Mouse (Mus musculus): ENCODE data around the gene Skp1a. TPM values are rescaled to one million over a fixed set of nuclear protein-coding genes. Genes with fewer than 3 reads are reported as not detected.

Gene Skp1a
- total and polyA plus RNA-seq, 3 experiments = 169 to 371 (median 209) TPM

DNA sequence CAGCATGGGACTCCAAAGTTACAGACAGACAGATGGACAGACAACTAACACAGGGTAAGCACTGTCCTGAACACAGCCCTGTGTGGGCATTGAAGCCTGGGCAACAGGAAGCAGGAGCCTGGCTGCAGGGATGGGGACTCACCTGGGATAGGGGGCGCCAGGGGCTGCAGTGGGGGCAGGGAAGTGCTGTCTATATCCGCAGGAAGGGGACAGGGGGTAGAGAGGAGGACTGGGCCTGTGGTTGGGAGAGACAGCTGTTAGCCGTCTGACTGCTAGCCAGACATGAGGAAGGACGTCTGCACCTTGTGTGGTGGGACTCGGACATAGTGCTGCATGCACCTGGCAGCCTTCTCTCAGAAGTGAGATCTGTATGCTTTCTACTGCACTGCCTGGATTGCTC lies 26.9 kb downstream of the Skp1a start:
- dilution Hi-C loops (cut with MboI; ENCODE audit: extremely low pct_ligation_motif_present, extremely low pct_unique_long_range_greater_than_20kb, low sequenced_read_pairs) = no loop called here
- Histone ChIP-seq H3K79me2 (replicated peaks; ENCODE audit: control insufficient read depth, extremely low read depth, insufficient read depth, poor library complexity, severe bottlenecking) (no peaks in the 10 kb centered on the region), H3K9ac (ENCODE audit: insufficient read depth, low read depth) (no peak overlapping the region), H3K4me1 (ENCODE audit: control insufficient read depth in 1 of 2, insufficient read depth in 2 of 2) (peaks cover 12 to 51% of the 10 kb centered on the region in 2 experiments), H3K4me3 (replicated peaks in 1 of 3; ENCODE audit: low read depth in 2 of 3, low read length in 2 of 3, poor library complexity in 1 of 3) (no peak overlapping the region), H3K9me3 (replicated peaks; ENCODE audit: low read length) (no peaks in the 10 kb centered on the region), H3K4me2 (ENCODE audit: insufficient read depth, low read depth, poor library complexity, severe bottlenecking) (no peak overlapping the region), H3K27ac (ENCODE audit: insufficient read depth, low read depth) (no peak overlapping the region), H3K27me3 (replicated peaks) (peaks cover 2% of the 10 kb centered on the region), H3K36me3 (replicated peaks in 1 of 2; ENCODE audit: control insufficient read depth in 1 of 2, insufficient read depth in 1 of 2, low read length in 1 of 2) (peaks cover 0 to 42% of the 10 kb centered on the region in 2 experiments)
- TF ChIP-seq GABPA (IDR thresholded peaks at IDR 0.05; ENCODE audit: insufficient replicate concordance, low read depth, low read length) (no peak), CTCF (conservative IDR thresholded peaks at IDR 0.05 in 1 of 2, IDR thresholded peaks at IDR 0.05 in 1 of 2; ENCODE audit: low read depth in 2 of 2, low read length in 2 of 2) (no peak), ZC3H11A (IDR thresholded peaks at IDR 0.05; ENCODE audit: low read depth, low read length) (no peak), RAD21 (IDR thresholded peaks at IDR 0.05; ENCODE audit: low read depth, low read length) (no peak), MEF2A (IDR thresholded peaks at IDR 0.05; ENCODE audit: borderline replicate concordance, low read depth, low read length) (no peak), MAZ (IDR thresholded peaks at IDR 0.05; ENCODE audit: low read depth, low read length) (no peak), HCFC1 (IDR thresholded peaks at IDR 0.05; ENCODE audit: low read depth, low read length) (no peak), ZNF384 (IDR thresholded peaks at IDR 0.05; ENCODE audit: low read depth, low read length) (no peak), UBTF (IDR thresholded peaks at IDR 0.05; ENCODE audit: low read depth, low read length) (no peak), POLR2AphosphoS2 (IDR thresholded peaks at IDR 0.05; ENCODE audit: low read depth, low read length) (no peak), SMC3 (IDR thresholded peaks at IDR 0.05; ENCODE audit: low read depth, low read length) (no peak)
- DNase-seq (ENCODE audit: extremely low read depth) = no peak
- in situ Hi-C loops (cut with MboI; ENCODE audit: low pct_ligation_motif_present, low pct_unique_long_range_greater_than_20kb, low sequenced_read_pairs) = no loop called here

DNA sequence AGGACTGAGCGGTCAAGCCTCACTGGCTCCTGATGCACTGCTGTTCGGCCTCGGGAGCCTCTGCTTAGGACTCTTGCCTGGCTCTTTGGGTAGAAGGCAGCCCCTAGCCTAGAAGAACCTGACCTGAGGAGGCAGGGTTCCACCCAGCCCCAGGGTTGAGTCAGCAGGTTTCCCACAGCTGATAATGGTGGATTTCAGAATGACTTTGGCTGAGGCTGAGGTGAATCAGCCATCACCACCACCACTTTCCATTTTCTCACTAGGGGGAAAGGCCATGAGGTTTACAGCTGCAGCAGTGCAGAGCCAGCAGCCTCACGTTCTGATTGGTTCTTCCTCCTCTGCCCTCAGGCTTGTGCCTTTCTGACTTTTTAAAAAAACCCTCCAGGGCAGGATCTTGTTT lies 29.1 kb downstream of the Skp1a start:
- peak; percentile 94 for DNase-seq (ENCODE audit: extremely low read depth)
- in situ Hi-C loops (cut with MboI; ENCODE audit: low pct_ligation_motif_present, low pct_unique_long_range_greater_than_20kb, low sequenced_read_pairs) = loop anchor here (5.0 kb wide), 2 partner anchors 36 to 81 kb away; no protein-coding TSS in a partner anchor
- dilution Hi-C loops (cut with MboI; ENCODE audit: extremely low pct_ligation_motif_present, extremely low pct_unique_long_range_greater_than_20kb, low sequenced_read_pairs) = no loop called here
- no peak for TF ChIP-seq GABPA (IDR thresholded peaks at IDR 0.05; ENCODE audit: insufficient replicate concordance, low read depth, low read length)
- no peak for TF ChIP-seq ZMIZ1 (IDR thresholded peaks at IDR 0.05; ENCODE audit: low read depth, low read length)
- TF ChIP-seq PAX5 (IDR thresholded peaks at IDR 0.05; ENCODE audit: low read length) = no peak
- peak; percentile 86 for TF ChIP-seq JUND (conservative IDR thresholded peaks at IDR 0.05; ENCODE audit: low read depth, low read length)
- peak; percentile 98 for TF ChIP-seq RCOR1 (conservative IDR thresholded peaks at IDR 0.05; ENCODE audit: low read depth, low read length)
- TF ChIP-seq EP300 (IDR thresholded peaks at IDR 0.05; ENCODE audit: low read length) = peak; percentile 93
- peak; percentile 51 for TF ChIP-seq HCFC1 (IDR thresholded peaks at IDR 0.05; ENCODE audit: low read depth, low read length)
- TF ChIP-seq ETS1 (conservative IDR thresholded peaks at IDR 0.05; ENCODE audit: low read depth, low read length) = peak; percentile 99
- peak; percentile 93 for TF ChIP-seq JUN (IDR thresholded peaks at IDR 0.05; ENCODE audit: insufficient read depth, low read depth, low read length)
- 0 out of 2 replicates have a peak, but pooled peaks have one; percentile 42 for TF ChIP-seq CHD1 (IDR thresholded peaks at IDR 0.05; ENCODE audit: low read depth, low read length)
- TF ChIP-seq BHLHE40 (IDR thresholded peaks at IDR 0.05; ENCODE audit: low read depth, low read length) = peak; percentile 94
- TF ChIP-seq ZKSCAN1 (IDR thresholded peaks at IDR 0.05; ENCODE audit: borderline replicate concordance, low read depth, low read length) = no peak
- peak; percentile 44; the same call in 1 of the 2 replicates for TF ChIP-seq NRF1 (IDR thresholded peaks at IDR 0.05; ENCODE audit: low read depth, low read length)
- TF ChIP-seq KAT2A (IDR thresholded peaks at IDR 0.05; ENCODE audit: insufficient replicate concordance, low read length) = 0 out of 2 replicates have a peak, but pooled peaks have one; percentile 37
- TF ChIP-seq SIN3A (IDR thresholded peaks at IDR 0.05; ENCODE audit: low read length) = peak; percentile 96
- TF ChIP-seq POLR2AphosphoS2 (IDR thresholded peaks at IDR 0.05; ENCODE audit: low read depth, low read length) = no peak
- peak; percentile 62 for TF ChIP-seq CHD2 (IDR thresholded peaks at IDR 0.05; ENCODE audit: low read length)
- peak; percentile 30; the same call in 1 of the 2 replicates for TF ChIP-seq SMC3 (IDR thresholded peaks at IDR 0.05; ENCODE audit: low read depth, low read length)
- TF ChIP-seq POLR2A (IDR thresholded peaks at IDR 0.05; ENCODE audit: low read depth, low read length) = no peak
- peak; percentile 86 for TF ChIP-seq MEF2A (IDR thresholded peaks at IDR 0.05; ENCODE audit: borderline replicate concordance, low read depth, low read length)
- TF ChIP-seq MAZ (IDR thresholded peaks at IDR 0.05; ENCODE audit: low read depth, low read length) = peak; percentile 87
- peak; percentile 99 for TF ChIP-seq MAFK (IDR thresholded peaks at IDR 0.05; ENCODE audit: insufficient replicate concordance, low read length)
- peak; percentile 45 for TF ChIP-seq ZNF384 (IDR thresholded peaks at IDR 0.05; ENCODE audit: low read depth, low read length)
- peak; percentile 80 for TF ChIP-seq MXI1 (IDR thresholded peaks at IDR 0.05; ENCODE audit: low read depth, low read length)
- 0 out of 2 replicates have a peak, but pooled peaks have one; percentile 33 for TF ChIP-seq ELF1 (IDR thresholded peaks at IDR 0.05; ENCODE audit: low read depth, low read length)
- TF ChIP-seq MAX (IDR thresholded peaks at IDR 0.05; ENCODE audit: low read length) = peak; percentile 86
- peak; percentile 98 for TF ChIP-seq IRF4 (IDR thresholded peaks at IDR 0.05; ENCODE audit: low read depth, low read length)

More for the DNA sequence above, 29.1 kb downstream of the Skp1a start:
- Histone ChIP-seq H3K27me3 (replicated peaks) (peaks cover 2% of the 10 kb centered on the region), H3K9ac (ENCODE audit: insufficient read depth, low read depth) (no peak overlapping the region), H3K4me2 (ENCODE audit: insufficient read depth, low read depth, poor library complexity, severe bottlenecking) (no peak overlapping the region), H3K79me2 (replicated peaks; ENCODE audit: control insufficient read depth, extremely low read depth, insufficient read depth, poor library complexity, severe bottlenecking) (no peaks in the 10 kb centered on the region), H3K36me3 (replicated peaks in 1 of 2; ENCODE audit: control insufficient read depth in 1 of 2, insufficient read depth in 1 of 2, low read length in 1 of 2) (peaks cover 0 to 29% of the 10 kb centered on the region in 2 experiments), H3K27ac (ENCODE audit: insufficient read depth, low read depth) (no peak overlapping the region), H3K4me1 (ENCODE audit: control insufficient read depth in 1 of 2, insufficient read depth in 2 of 2) (peaks cover 21 to 63% of the 10 kb centered on the region in 2 experiments), H3K4me3 (replicated peaks in 1 of 3; ENCODE audit: low read depth in 2 of 3, low read length in 2 of 3, poor library complexity in 1 of 3) (no peak overlapping the region), H3K9me3 (replicated peaks; ENCODE audit: low read length) (no peaks in the 10 kb centered on the region)
